Mouse (Mus musculus): ENCODE data around the gene Elof1. TPM values are rescaled to one million over a fixed set of nuclear protein-coding genes. Genes with fewer than 3 reads are reported as not detected.

The Elof1 gene
- polyA plus RNA-seq, 1 experiment from 2014 or later, result 99.4 TPM

DNA sequence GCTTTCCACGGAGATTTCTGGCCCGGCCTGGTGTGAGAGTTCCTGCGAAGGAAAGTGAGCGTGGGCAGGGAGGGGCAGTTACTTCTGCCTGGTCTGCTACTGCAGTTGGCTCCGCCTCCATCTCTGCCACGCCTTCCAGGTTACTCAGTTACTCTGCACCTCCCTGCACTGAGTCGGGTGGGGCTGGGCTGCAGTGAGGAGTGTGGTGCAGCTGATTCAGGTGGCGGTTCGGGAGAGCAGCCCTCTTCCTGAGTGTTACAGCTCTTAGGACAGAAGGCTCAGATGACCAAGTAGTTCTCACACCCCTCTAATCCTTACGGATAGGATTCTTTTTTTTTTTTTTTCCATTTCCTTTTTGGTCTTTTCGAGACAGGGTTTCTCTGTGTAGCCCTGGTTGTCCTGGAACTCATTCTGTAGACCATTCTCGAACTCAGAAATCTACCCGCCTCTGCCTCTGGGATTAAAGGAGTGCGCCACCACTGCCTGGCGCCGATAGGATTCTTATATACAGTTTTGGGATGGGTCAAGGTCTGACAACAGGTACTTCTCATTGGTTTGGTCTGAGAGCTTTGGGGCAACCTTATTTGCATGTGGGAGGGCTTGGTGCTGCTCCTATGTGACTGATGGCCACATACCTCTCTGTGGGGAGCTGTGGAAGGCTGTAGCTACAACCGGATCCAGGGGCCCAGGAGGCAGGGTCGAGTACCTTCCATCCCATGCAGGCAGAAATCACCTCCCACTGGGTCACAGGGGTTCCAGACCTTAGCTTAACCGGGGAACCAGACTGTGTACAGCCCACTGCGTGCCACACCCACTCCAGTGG is 32.7 kb upstream of the Elof1 start:
- TF ChIP-seq CTCF (IDR thresholded peaks at IDR 0.05; ENCODE audit: low read depth), result no peak
- no peaks in the 10 kb centered on the region for H3K4me1 ChIP-seq (replicated peaks; ENCODE audit: control insufficient read depth, insufficient read depth, low read length)
- 58% methylated on average over 20 of the region's 20 CpGs for WGBS
- no peaks in the 10 kb centered on the region for H3K36me3 ChIP-seq (ENCODE audit: control insufficient read depth, insufficient read depth)
- no peaks in the 10 kb centered on the region for H3K9me3 ChIP-seq (ENCODE audit: control insufficient read depth)
- no peaks in the 10 kb centered on the region for H3K27me3 ChIP-seq (replicated peaks; ENCODE audit: control insufficient read depth, insufficient read depth, low read length)
- ATAC-seq, result peak; percentile 76
- H3K4me2 ChIP-seq (replicated peaks; ENCODE audit: low read depth), result peak overlapping the region; percentile 43
- H3K9ac ChIP-seq (ENCODE audit: low read depth, low read length), result no peak overlapping the region
- peak overlapping the region; percentile 84 for H3K27ac ChIP-seq (ENCODE audit: low read depth, low read length)
- H3K4me3 ChIP-seq (ENCODE audit: low read depth, low read length), result no peak overlapping the region

DNA sequence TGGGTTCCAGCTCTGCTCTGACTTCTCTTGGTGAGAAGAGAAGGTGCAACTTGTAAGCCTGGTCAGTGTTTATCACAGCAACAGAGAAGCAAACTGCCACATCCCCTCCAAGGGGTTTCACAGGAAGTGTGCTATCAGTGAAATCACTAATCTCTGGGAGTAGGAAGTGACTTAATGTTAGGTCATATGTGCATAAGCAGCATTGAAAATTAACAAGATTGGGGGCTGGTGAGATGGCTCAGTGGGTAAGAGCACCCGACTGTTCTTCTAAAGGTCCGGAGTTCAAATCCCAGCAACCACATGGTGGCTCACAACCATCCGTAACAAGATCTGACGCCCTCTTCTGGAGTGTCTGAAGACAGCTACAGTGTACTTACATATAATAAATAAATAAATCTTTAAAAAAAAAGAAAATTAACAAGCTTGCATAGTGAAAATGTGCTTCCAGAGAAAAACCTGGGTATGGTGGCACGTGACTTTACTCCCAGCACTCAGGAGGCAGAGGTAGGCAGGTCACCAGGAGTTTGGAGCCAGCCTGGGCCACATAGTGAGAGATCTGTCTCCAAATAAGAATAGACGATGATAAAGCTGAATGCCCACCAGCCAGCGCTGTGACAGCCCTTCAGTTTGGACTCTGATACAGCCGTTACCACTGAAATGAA is 27.5 kb upstream of the Elof1 start:
- Histone ChIP-seq H3K9me3 (ENCODE audit: control insufficient read depth) (no peaks in the 10 kb centered on the region), H3K4me1 (replicated peaks; ENCODE audit: control insufficient read depth, insufficient read depth, low read length) (no peaks in the 10 kb centered on the region), H3K36me3 (ENCODE audit: control insufficient read depth, insufficient read depth) (no peaks in the 10 kb centered on the region), H3K27me3 (replicated peaks; ENCODE audit: control insufficient read depth, insufficient read depth, low read length) (no peaks in the 10 kb centered on the region), H3K9ac (ENCODE audit: low read depth, low read length) (no peak overlapping the region), H3K27ac (ENCODE audit: low read depth, low read length) (no peak overlapping the region), H3K4me2 (replicated peaks; ENCODE audit: low read depth) (no peak overlapping the region), H3K4me3 (ENCODE audit: low read depth, low read length) (no peak overlapping the region)
- WGBS, result 86% methylated on average over 6 of the region's 8 CpGs
- no peak for TF ChIP-seq CTCF (IDR thresholded peaks at IDR 0.05; ENCODE audit: low read depth)
- no peak for ATAC-seq

DNA sequence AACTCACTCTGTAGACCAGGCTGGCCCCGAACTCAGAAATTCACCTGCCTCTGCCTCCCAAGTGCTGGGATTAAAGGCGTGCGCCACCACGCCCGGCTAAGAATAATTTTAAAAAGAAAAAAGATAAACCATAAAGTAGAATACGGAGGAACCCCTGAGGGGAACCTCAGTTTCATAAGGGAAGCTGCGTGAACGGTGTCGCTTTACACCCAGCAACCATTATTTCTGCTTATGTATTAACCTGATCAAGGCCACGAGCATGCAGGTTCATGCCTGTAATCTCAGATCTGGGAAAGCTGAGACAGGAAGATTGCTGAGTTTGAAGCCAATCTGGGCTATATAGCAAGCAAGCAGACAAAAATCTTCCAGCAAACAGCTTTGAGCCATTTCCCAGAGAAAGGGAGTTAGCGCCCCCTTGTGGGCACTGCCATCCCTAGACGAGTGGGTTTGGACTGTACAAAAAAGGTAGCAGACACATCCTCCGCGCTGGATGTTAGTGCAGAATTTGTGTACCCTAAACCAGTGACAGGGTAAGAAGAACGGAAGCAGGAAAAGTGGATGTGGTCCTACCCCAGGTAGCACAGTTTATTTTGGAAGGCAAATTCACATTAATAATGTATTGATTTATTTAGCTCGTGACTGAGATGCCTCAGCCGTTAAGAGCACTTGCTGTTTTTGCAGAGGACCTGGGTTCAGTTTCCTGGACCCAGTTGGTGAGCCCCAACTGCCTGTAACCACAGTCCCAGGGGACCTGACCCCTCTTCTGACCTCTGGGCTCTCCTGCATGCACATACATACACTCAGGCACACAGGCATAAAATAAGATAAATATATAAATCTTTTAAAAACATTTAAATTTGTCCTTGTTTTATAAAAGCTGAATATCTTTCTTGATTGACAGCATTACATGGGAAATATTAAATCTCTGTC is 26.4 kb upstream of the Elof1 start:
- Histone ChIP-seq H3K4me2 (replicated peaks; ENCODE audit: low read depth) (no peak overlapping the region), H3K36me3 (ENCODE audit: control insufficient read depth, insufficient read depth) (no peaks in the 10 kb centered on the region), H3K27me3 (replicated peaks; ENCODE audit: control insufficient read depth, insufficient read depth, low read length) (no peaks in the 10 kb centered on the region), H3K27ac (ENCODE audit: low read depth, low read length) (no peak overlapping the region), H3K4me3 (ENCODE audit: low read depth, low read length) (no peak overlapping the region), H3K9ac (ENCODE audit: low read depth, low read length) (no peak overlapping the region), H3K9me3 (ENCODE audit: control insufficient read depth) (no peaks in the 10 kb centered on the region), H3K4me1 (replicated peaks; ENCODE audit: control insufficient read depth, insufficient read depth, low read length) (no peaks in the 10 kb centered on the region)
- peak; percentile 97 for TF ChIP-seq CTCF (IDR thresholded peaks at IDR 0.05; ENCODE audit: low read depth)
- 54% methylated on average over 17 of the region's 17 CpGs for WGBS
- peak; percentile 52 for ATAC-seq

DNA sequence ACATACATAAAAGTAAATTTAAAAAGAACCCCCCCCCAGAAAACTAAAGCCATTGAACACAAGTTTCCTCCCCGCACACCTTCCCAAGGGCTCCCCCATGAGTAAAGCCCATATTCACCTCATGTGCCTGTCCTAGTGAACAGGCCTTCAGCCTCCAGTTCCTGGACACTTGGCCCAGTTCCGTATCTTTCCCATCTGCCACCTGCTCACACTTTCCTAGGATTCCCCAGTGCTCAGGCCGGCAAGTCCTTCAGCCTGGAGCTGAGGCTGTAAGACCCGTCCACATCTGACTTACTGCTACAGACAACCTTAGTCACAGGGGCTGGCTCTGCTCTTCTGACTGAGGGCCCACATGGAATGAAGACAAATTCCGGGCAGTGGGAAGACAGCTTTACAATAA is 22.8 kb upstream of the Elof1 start:
- no peaks in the 10 kb centered on the region; the same call in 1 of the 2 replicates for H3K4me1 ChIP-seq (replicated peaks; ENCODE audit: control insufficient read depth, insufficient read depth, low read length)
- H3K4me3 ChIP-seq (ENCODE audit: low read depth, low read length), result no peak overlapping the region
- H3K9me3 ChIP-seq (ENCODE audit: control insufficient read depth), result no peaks in the 10 kb centered on the region
- no peaks in the 10 kb centered on the region for H3K36me3 ChIP-seq (ENCODE audit: control insufficient read depth, insufficient read depth)
- 94% methylated on average over 5 of the region's 5 CpGs for WGBS
- no peak overlapping the region for H3K4me2 ChIP-seq (replicated peaks; ENCODE audit: low read depth)
- no peaks in the 10 kb centered on the region for H3K27me3 ChIP-seq (replicated peaks; ENCODE audit: control insufficient read depth, insufficient read depth, low read length)
- ATAC-seq, result no peak
- H3K9ac ChIP-seq (ENCODE audit: low read depth, low read length), result no peak overlapping the region
- no peak for TF ChIP-seq CTCF (IDR thresholded peaks at IDR 0.05; ENCODE audit: low read depth)
- H3K27ac ChIP-seq (ENCODE audit: low read depth, low read length), result no peak overlapping the region

DNA sequence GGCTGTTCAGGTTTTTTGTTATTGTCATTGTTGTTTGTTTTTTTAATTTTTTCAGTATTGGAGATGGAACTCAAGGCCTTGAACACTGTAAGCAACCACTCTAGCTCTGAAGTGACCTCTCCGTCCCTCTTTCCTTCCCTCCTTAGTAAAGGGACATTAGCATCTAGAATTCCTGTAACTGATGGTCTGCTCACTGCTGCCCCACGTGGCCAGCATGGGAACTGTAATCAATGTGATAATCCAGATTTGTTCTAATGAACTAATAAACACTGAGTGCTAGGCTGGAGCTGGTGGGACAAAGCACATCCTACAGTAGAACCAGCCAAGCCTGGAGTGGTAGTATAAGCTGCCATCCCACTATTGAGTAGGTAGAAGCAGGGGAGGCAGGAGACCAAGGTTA is 21.5 kb upstream of the Elof1 start:
- Histone ChIP-seq H3K27me3 (replicated peaks; ENCODE audit: control insufficient read depth, insufficient read depth, low read length) (no peaks in the 10 kb centered on the region), H3K4me2 (replicated peaks; ENCODE audit: low read depth) (no peak overlapping the region), H3K4me1 (replicated peaks; ENCODE audit: control insufficient read depth, insufficient read depth, low read length) (no peaks in the 10 kb centered on the region; the same call in 1 of the 2 replicates), H3K27ac (ENCODE audit: low read depth, low read length) (no peak overlapping the region), H3K4me3 (ENCODE audit: low read depth, low read length) (no peak overlapping the region), H3K36me3 (ENCODE audit: control insufficient read depth, insufficient read depth) (no peaks in the 10 kb centered on the region), H3K9me3 (ENCODE audit: control insufficient read depth) (no peaks in the 10 kb centered on the region), H3K9ac (ENCODE audit: low read depth, low read length) (no peak overlapping the region)
- ATAC-seq, result no peak
- 34% methylated on average over 2 of the region's 2 CpGs for WGBS
- peak; percentile 93 for TF ChIP-seq CTCF (IDR thresholded peaks at IDR 0.05; ENCODE audit: low read depth)

All from intestine, postnatal 0 days (tissue).